Mouse (Mus musculus) lung, postnatal 4 days (tissue): ENCODE measurements around the gene Alg11.

ENCODE experiments used
- DNase-seq, 2 experiments: peaks; one replicate each; pipeline ENCODE4 v3.0.0; 2021

Alg11 gene

GRCm38 (mm10) chr8:22060446-22060889, at the start of gene Alg11:
TSS of gene Alg11 (plus strand) at chr8:22060721.
- peak; percentile 96 to 99 for DNase-seq

GRCm38 (mm10) chr8:22013034-22013707, 47.4 kb upstream of the Alg11 start:
- no peak for DNase-seq

- no peak for DNase-seq
These were observed 42.8 kb upstream of the Alg11 start for GRCm38 (mm10) chr8:22017731-22018130.

- no peak for DNase-seq
These were observed 41.0 kb upstream of the Alg11 start for GRCm38 (mm10) chr8:22019498-22019897.

GRCm38 (mm10) chr8:22022244-22022643, 38.3 kb upstream of the Alg11 start:
- DNase-seq = no peak

GRCm38 (mm10) chr8:22025241-22025640, 35.3 kb upstream of the Alg11 start:
- DNase-seq = peak in 1 of 2 experiments; percentile 39

- DNase-seq = no peak
These were observed 31.5 kb upstream of the Alg11 start for GRCm38 (mm10) chr8:22028973-22029372.

GRCm38 (mm10) chr8:22030990-22031389, 29.5 kb upstream of the Alg11 start:
- DNase-seq = no peak

- no peak for DNase-seq
These were observed 24.4 kb upstream of the Alg11 start for GRCm38 (mm10) chr8:22036137-22036536.

- peak; percentile 39 to 65 for DNase-seq
These were observed 23.5 kb upstream of the Alg11 start for GRCm38 (mm10) chr8:22037022-22037421.

- DNase-seq = peak; percentile 48 to 71
These were observed 20.9 kb upstream of the Alg11 start for GRCm38 (mm10) chr8:22039468-22040152.

GRCm38 (mm10) chr8:22040153-22040509, 20.4 kb upstream of the Alg11 start:
- no peak for DNase-seq

- DNase-seq = no peak
These were observed 18.0 kb upstream of the Alg11 start for GRCm38 (mm10) chr8:22042515-22042914.

- no peak for DNase-seq
These were observed 16.8 kb upstream of the Alg11 start for GRCm38 (mm10) chr8:22043706-22044105.

GRCm38 (mm10) chr8:22047699-22048464, 12.6 kb upstream of the Alg11 start:
- DNase-seq = peak; percentile 35 to 70

- peak; percentile 8 to 34 for DNase-seq
These were observed 5.6 kb upstream of the Alg11 start for GRCm38 (mm10) chr8:22054674-22055491.

- DNase-seq = no peak
These were observed 5.0 kb upstream of the Alg11 start for GRCm38 (mm10) chr8:22055492-22055877.

GRCm38 (mm10) chr8:22056850-22057249, 3.7 kb upstream of the Alg11 start:
- DNase-seq = no peak

- DNase-seq = no peak
These were observed 2.2 kb upstream of the Alg11 start for GRCm38 (mm10) chr8:22058368-22058767.

- no peak for DNase-seq
These were observed 1.3 kb upstream of the Alg11 start for GRCm38 (mm10) chr8:22059153-22059738.

- peak in 1 of 2 experiments; percentile 25 for DNase-seq
These were observed 588 bp upstream of the Alg11 start, which contains the start of gene Atp7b for GRCm38 (mm10) chr8:22059821-22060445. TSS of gene Atp7b (minus strand) at chr8:22060305.

- no peak for DNase-seq
These were observed 605 bp downstream of the Alg11 start for GRCm38 (mm10) chr8:22061126-22061525.
